Mouse (Mus musculus) forebrain, embryonic 14.5 days (tissue): ENCODE data around the gene Ltb. TPM values are rescaled to one million over a fixed set of nuclear protein-coding genes. Genes with fewer than 3 reads are reported as not detected.
A peak's percentile ranks its signal among the peaks of the same experiment; 100 is the strongest.

Source experiments
- ATAC-seq: fragments of 200-750 bp; cut with Nextera tagmentation; 2 replicates; pipeline ENCODE4 v1.8.0; 2017; ENCODE audit warnings: mild to moderate bottlenecking, moderate library complexity
- DNase-seq: peaks from one replicate; pipeline ENCODE4 v3.0.0-alpha.2; 2015; ENCODE audit warnings: low spot score
- H3K27ac ChIP-seq: fragments of 300-500 bp; sonication (generic); 2 replicates; pipeline ENCODE4 v1.5.1; 2014; ENCODE audit warnings: low read depth, mild to moderate bottlenecking, control low read depth, low read length, moderate library complexity
- H3K27me3 ChIP-seq: fragments of 300-500 bp; sonication (generic); replicated peaks from 2 replicates; pipeline ENCODE4 v1.6.1; 2014; ENCODE audit warnings: low read length, control low read depth, mixed read lengths; ENCODE audit not compliant: control insufficient read depth, insufficient read depth
- H3K36me3 ChIP-seq: fragments of 300-500 bp; sonication (generic); 2 replicates; pipeline ENCODE4 v1.6.1; 2014; ENCODE audit warnings: low read length, control low read depth; ENCODE audit not compliant: control insufficient read depth, insufficient read depth
- H3K4me1 ChIP-seq: fragments of 300-500 bp; sonication (generic); 2 replicates; pipeline ENCODE4 v1.6.1; 2014; ENCODE audit warnings: antibody characterized with exemption, low read length, control low read depth; ENCODE audit not compliant: control insufficient read depth, insufficient read depth
- H3K4me2 ChIP-seq: fragments of 300-500 bp; sonication (generic); 2 replicates; pipeline ENCODE4 v1.6.1; 2014; ENCODE audit warnings: mild to moderate bottlenecking, control low read depth, low read length
- H3K4me3 ChIP-seq: fragments of 300-500 bp; sonication (generic); 2 replicates; pipeline ENCODE4 v1.5.1; 2014; ENCODE audit warnings: low read depth, low read length, control low read depth
- H3K9ac ChIP-seq: fragments of 300-500 bp; sonication (generic); 2 replicates; pipeline ENCODE4 v1.6.1; 2014; ENCODE audit warnings: mild to moderate bottlenecking, low read length, control low read depth, moderate library complexity
- H3K9me3 ChIP-seq: fragments of 300-500 bp; sonication (generic); replicated peaks from 2 replicates; pipeline ENCODE4 v1.6.1; 2016; ENCODE audit warnings: low read length, control low read depth, mixed read lengths; ENCODE audit not compliant: control insufficient read depth
- WGBS: fragments of 180-500 bp; shearing (Covaris S2); extraction: QIAGEN DNeasy Blood & Tissue Kit; methylation state at CpG from one replicate; pipeline ENCODE4 v1.1.7; 2014; 5-methylcytosine and 5-hydroxymethylcytosine counted together
- polyA plus RNA-seq: library from polyadenylated mRNA; unstranded; fragments of >200 nt; fragmentation: Nextera tagmentation; extraction: Ambion mirVana; gene quantifications from 2 replicates; pipeline ENCODE4 v1.2.1, GENCODE M21; 2014

The Ltb gene
- polyA plus RNA-seq, 1 experiment from 2014 or later: 0.39 TPM

- Histone ChIP-seq H3K4me3 (peak overlapping the region; percentile 31), H3K27ac (no peak overlapping the region), H3K27me3 (peaks cover 25% of the 10 kb centered on the region), H3K4me1 (peaks cover 10% of the 10 kb centered on the region), H3K4me2 (peak overlapping the region; percentile 60), H3K9me3 (no peaks in the 10 kb centered on the region), H3K36me3 (no peaks in the 10 kb centered on the region), H3K9ac (peak overlapping the region; percentile 43; the same call in 1 of the 2 replicates)
- 2% methylated on average over 66 of the region's 66 CpGs for WGBS
- ATAC-seq (peak; percentile 90), DNase-seq (peak; percentile 75)
Measured at GRCm38 (mm10) chr17:35195631-35196320, 1.5 kb downstream of the Ltb start.

- Histone ChIP-seq H3K9me3 (no peaks in the 10 kb centered on the region), H3K4me1 (peaks cover 10% of the 10 kb centered on the region), H3K27ac (no peak overlapping the region), H3K9ac (no peak overlapping the region), H3K4me2 (peak overlapping the region; percentile 60), H3K36me3 (no peaks in the 10 kb centered on the region), H3K27me3 (peaks cover 25% of the 10 kb centered on the region), H3K4me3 (peak overlapping the region; percentile 31; the same call in 1 of the 2 replicates)
- 33% methylated on average over 9 of the region's 9 CpGs for WGBS
- DNase-seq (no peak), ATAC-seq (no peak)
Measured at GRCm38 (mm10) chr17:35196321-35196641, 2.0 kb downstream of the Ltb start.

GRCm38 (mm10) chr17:35197126-35197525, 2.9 kb downstream of the Ltb start:
- H3K4me1 ChIP-seq: peaks cover 10% of the 10 kb centered on the region
- H3K27ac ChIP-seq: no peak overlapping the region
- no peak overlapping the region for H3K9ac ChIP-seq
- ATAC-seq: no peak
- no peak for DNase-seq
- H3K27me3 ChIP-seq: peaks cover 25% of the 10 kb centered on the region
- no peak overlapping the region for H3K4me2 ChIP-seq
- no peaks in the 10 kb centered on the region for H3K9me3 ChIP-seq
- 38% methylated on average over 5 of the region's 6 CpGs for WGBS
- no peaks in the 10 kb centered on the region for H3K36me3 ChIP-seq
- no peak overlapping the region for H3K4me3 ChIP-seq

DNA sequence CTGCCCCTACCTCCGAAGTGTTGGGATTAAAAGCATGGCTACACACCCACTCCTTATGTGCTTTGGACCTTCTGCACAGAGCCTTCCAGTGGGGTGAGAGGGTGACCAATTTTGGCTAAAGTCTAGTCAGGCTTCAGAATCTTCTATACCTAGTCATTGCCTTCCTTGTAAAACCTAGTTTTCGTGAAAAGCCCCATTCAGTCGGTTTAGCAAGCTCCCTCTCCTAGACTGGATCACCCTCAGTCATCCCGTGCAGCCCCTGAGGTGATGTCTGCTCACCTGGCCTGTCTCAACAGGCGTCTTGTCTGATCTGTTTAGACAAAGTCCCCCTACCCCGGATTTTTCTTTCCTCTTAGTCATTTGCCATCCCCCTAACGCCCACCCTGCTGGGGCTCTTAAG, 3.8 kb downstream of the Ltb start:
- H3K9ac ChIP-seq: no peak overlapping the region
- H3K4me3 ChIP-seq: no peak overlapping the region
- no peak for ATAC-seq
- H3K9me3 ChIP-seq: no peaks in the 10 kb centered on the region
- DNase-seq: no peak
- H3K27ac ChIP-seq: no peak overlapping the region
- WGBS: 69% methylated on average over 7 of the region's 7 CpGs
- peaks cover 10% of the 10 kb centered on the region for H3K4me1 ChIP-seq
- H3K36me3 ChIP-seq: no peaks in the 10 kb centered on the region
- H3K27me3 ChIP-seq: peaks cover 25% of the 10 kb centered on the region
- no peak overlapping the region for H3K4me2 ChIP-seq

DNA sequence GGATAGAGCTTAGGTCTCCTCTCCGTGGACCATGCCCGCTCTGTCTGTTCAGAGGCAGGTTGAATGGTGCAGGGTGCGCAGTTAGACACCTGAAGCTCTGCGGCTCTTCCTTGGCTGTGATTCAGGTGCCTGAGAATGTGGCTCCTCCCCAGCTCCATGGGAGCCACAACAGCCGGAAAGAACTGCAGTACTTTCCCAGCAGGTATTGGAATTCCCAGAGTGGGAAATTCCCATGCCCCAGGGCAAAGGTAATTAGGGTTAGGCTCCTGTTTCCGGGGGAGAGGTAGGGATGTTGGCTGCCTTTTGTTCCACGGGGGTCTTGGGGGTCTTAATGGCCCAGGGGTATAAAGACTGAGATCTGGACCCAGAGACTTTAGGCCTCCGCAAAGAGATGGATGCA, 4.7 kb downstream of the Ltb start:
- Histone ChIP-seq H3K4me2 (no peak overlapping the region), H3K36me3 (no peaks in the 10 kb centered on the region), H3K9ac (no peak overlapping the region), H3K4me1 (peaks cover 10% of the 10 kb centered on the region), H3K27me3 (peaks cover 25% of the 10 kb centered on the region), H3K9me3 (no peaks in the 10 kb centered on the region), H3K4me3 (no peak overlapping the region), H3K27ac (no peak overlapping the region)
- ATAC-seq (no peak), DNase-seq (no peak)
- whole genome bisulfite sequencing: 15% methylated on average over 8 of the region's 8 CpGs

DNA sequence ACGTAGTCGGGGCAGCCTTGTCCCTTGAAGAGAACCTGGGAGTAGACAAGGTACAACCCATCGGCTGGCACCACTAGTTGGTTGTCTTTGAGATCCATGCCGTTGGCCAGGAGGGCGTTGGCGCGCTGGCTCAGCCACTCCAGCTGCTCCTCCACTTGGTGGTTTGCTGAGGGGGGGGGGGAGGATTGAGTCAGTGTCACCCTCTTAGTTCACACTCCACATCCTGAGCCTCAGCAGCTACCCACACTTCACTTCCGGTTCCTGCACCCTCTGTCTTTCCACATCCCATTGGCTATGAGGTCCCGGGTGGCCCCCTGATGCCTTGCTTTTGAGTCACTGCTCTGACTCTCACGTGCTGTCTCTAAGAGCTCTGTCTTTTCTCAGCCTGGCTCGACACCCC, 6.2 kb downstream of the Ltb start:
- Histone ChIP-seq H3K9ac (no peak overlapping the region), H3K9me3 (no peaks in the 10 kb centered on the region), H3K27me3 (peaks cover 17% of the 10 kb centered on the region), H3K27ac (no peak overlapping the region), H3K36me3 (no peaks in the 10 kb centered on the region), H3K4me3 (no peak overlapping the region), H3K4me2 (no peak overlapping the region), H3K4me1 (peaks cover 7% of the 10 kb centered on the region)
- ATAC-seq (no peak), DNase-seq (no peak)
- WGBS: 88% methylated on average over 11 of the region's 11 CpGs

- DNase-seq: no peak
- Histone ChIP-seq H3K4me2 (no peak overlapping the region), H3K4me3 (no peak overlapping the region), H3K27ac (no peak overlapping the region), H3K27me3 (peaks cover 11% of the 10 kb centered on the region), H3K36me3 (no peaks in the 10 kb centered on the region), H3K9ac (no peak overlapping the region), H3K9me3 (no peaks in the 10 kb centered on the region), H3K4me1 (peaks cover under 1% of the 10 kb centered on the region; the same call in 1 of the 2 replicates)
- ATAC-seq: no peak
- WGBS: 81% methylated on average over 11 of the region's 11 CpGs
Measured at GRCm38 (mm10) chr17:35201128-35201527, 6.9 kb downstream of the Ltb start.

- no peak within 1 kb of the TSS for H3K9ac ChIP-seq
- no peaks in the 10 kb centered on the region for H3K4me1 ChIP-seq
- H3K4me3 ChIP-seq: no peak within 1 kb of the TSS
- no peak within 1 kb of the TSS for H3K27ac ChIP-seq
- no peaks in the 10 kb centered on the region for H3K36me3 ChIP-seq
- peaks cover 5% of the 10 kb centered on the region for H3K27me3 ChIP-seq
- ATAC-seq: no peak
- no peak for DNase-seq
- H3K4me2 ChIP-seq: no peak within 1 kb of the TSS
- 43% methylated on average over 13 of the region's 13 CpGs for WGBS
- H3K9me3 ChIP-seq: no peaks in the 10 kb centered on the region
Measured at GRCm38 (mm10) chr17:35201787-35202186, 7.5 kb downstream of the Ltb start, which contains the start of gene Tnf. Gene Tnf (minus strand): TSS chr17:35202007.

DNA sequence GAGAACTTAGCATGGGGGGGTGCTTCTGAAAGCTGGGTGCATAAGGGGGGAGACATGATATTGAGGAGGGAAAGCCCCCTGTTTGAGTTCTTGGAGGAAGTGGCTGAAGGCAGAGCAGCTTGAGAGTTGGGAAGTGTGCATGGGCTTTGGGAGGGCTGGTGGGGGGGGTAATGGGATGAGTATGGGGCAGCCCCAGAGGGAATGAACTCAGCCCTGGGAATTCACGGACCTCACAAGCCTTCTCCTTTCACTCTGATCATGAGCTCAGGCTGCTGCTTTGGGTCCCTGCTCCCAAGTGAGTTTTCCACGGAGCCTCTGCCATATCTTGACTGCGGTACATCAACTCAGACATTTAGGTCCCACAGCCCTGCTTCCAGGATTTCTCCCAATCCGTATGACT, 8.2 kb downstream of the Ltb start:
- Histone ChIP-seq H3K27ac (no peak overlapping the region), H3K36me3 (no peaks in the 10 kb centered on the region), H3K27me3 (no peaks in the 10 kb centered on the region), H3K4me3 (no peak overlapping the region), H3K4me2 (no peak overlapping the region), H3K9me3 (no peaks in the 10 kb centered on the region), H3K4me1 (no peaks in the 10 kb centered on the region), H3K9ac (no peak overlapping the region)
- 81% methylated on average over 4 of the region's 4 CpGs for WGBS
- DNase-seq (no peak), ATAC-seq (no peak)
